Mouse (Mus musculus): Measurements from ENCODE around the gene Lctl. TPM values are rescaled to one million over a fixed set of nuclear protein-coding genes. Genes with fewer than 3 reads are reported as not detected.
"Not testable (repeated sequence)": the region's sequence is repeated elsewhere in the genome, so short reads cannot be mapped to it uniquely, and the experiment has no call there.

The Lctl gene
- polyA plus RNA-seq, 1 experiment, result not detected

- no peak for TF ChIP-seq TAL1 (IDR thresholded peaks at IDR 0.05; ENCODE audit: low read length)
- TF ChIP-seq GATA1 (IDR thresholded peaks at IDR 0.05; ENCODE audit: low read length), result no peak
- H3K4me3 ChIP-seq (replicated peaks), result no peak overlapping the region
- no peaks in the 10 kb centered on the region for H3K27me3 ChIP-seq (ENCODE audit: control insufficient read depth)
- no peaks in the 10 kb centered on the region for H3K9me3 ChIP-seq (ENCODE audit: control insufficient read depth, low read length)
- H3K4me1 ChIP-seq (ENCODE audit: control insufficient read depth), result peaks cover 4% of the 10 kb centered on the region; the same call in 1 of the 2 replicates
- H3K36me3 ChIP-seq (ENCODE audit: control insufficient read depth), result no peaks in the 10 kb centered on the region
These were observed 11.6 kb upstream of the Lctl start for GRCm38 (mm10) chr9:64105301-64105700.

DNA sequence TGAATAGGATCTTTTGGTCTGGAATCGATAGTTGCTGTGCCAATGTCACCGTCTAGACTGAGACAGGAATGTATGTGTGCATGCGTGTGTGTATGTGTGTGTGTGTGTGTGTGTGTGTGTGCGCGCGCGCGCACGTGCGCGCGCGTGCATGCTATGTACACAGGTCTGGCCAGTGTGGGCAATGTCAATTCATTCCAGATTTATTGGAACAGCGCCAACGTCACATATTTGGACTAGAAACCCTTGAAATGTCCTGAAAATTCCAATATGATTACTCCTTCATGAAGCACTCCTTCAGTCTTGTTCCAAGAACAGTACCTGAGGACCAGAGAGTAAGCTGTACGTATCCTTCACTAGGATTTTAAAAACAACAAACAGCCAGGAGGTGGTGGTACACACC, 6.4 kb upstream of the Lctl start:
- H3K4me3 ChIP-seq (replicated peaks), result no peak overlapping the region

GRCm38 (mm10) chr9:64114646-64115045, 2.3 kb upstream of the Lctl start:
- no peak for TF ChIP-seq TAL1 (IDR thresholded peaks at IDR 0.05; ENCODE audit: low read length)
- no peak for TF ChIP-seq GATA1 (IDR thresholded peaks at IDR 0.05; ENCODE audit: low read length)
- H3K36me3 ChIP-seq (ENCODE audit: control insufficient read depth), result no peaks in the 10 kb centered on the region

More for the DNA sequence above, 6.4 kb upstream of the Lctl start:
- TF ChIP-seq TAL1 (IDR thresholded peaks at IDR 0.05; ENCODE audit: low read length) (no peak), GATA1 (IDR thresholded peaks at IDR 0.05; ENCODE audit: low read length) (no peak)
- no peaks in the 10 kb centered on the region for H3K9me3 ChIP-seq (ENCODE audit: control insufficient read depth, low read length)
- H3K4me1 ChIP-seq (ENCODE audit: control insufficient read depth), result peaks cover 4% of the 10 kb centered on the region; the same call in 1 of the 2 replicates
- no peaks in the 10 kb centered on the region for H3K36me3 ChIP-seq (ENCODE audit: control insufficient read depth)
- H3K27me3 ChIP-seq (ENCODE audit: control insufficient read depth), result no peaks in the 10 kb centered on the region

DNA sequence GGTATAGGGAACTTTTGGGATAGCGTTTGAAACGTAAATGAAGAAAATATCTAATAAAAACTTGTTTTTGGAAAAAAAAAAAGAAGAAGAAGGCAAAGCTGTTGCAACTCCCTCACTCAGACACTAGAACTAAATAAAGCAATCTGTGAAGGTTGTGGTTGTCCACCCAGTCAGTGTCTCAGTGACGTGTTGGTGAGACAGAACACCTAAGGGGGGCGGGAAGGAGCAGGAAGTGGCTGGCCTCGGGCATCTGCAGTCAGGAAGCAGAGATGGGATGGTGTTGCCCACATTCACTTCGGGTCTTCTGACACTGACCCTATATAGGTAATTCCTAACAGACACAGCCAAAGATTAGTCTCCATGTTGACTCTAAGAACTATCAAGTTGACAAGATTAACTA, 1.2 kb upstream of the Lctl start:
- H3K9me3 ChIP-seq (ENCODE audit: control insufficient read depth, low read length), result no peaks in the 10 kb centered on the region
- no peaks in the 10 kb centered on the region for H3K36me3 ChIP-seq (ENCODE audit: control insufficient read depth)
- H3K4me1 ChIP-seq (ENCODE audit: control insufficient read depth), result peaks cover 7% of the 10 kb centered on the region
- H3K27me3 ChIP-seq (ENCODE audit: control insufficient read depth), result no peaks in the 10 kb centered on the region
- H3K4me3 ChIP-seq (replicated peaks), result no peak overlapping the region
- TF ChIP-seq GATA1 (IDR thresholded peaks at IDR 0.05; ENCODE audit: low read length), result no peak
- no peak for TF ChIP-seq TAL1 (IDR thresholded peaks at IDR 0.05; ENCODE audit: low read length)

More at GRCm38 (mm10) chr9:64114646-64115045, 2.3 kb upstream of the Lctl start:
- no peaks in the 10 kb centered on the region for H3K4me1 ChIP-seq (ENCODE audit: control insufficient read depth)
- no peak overlapping the region for H3K4me3 ChIP-seq (replicated peaks)
- H3K9me3 ChIP-seq (ENCODE audit: control insufficient read depth, low read length), result no peaks in the 10 kb centered on the region
- H3K27me3 ChIP-seq (ENCODE audit: control insufficient read depth), result no peaks in the 10 kb centered on the region

GRCm38 (mm10) chr9:64119898-64120297, 3.0 kb downstream of the Lctl start:
- H3K27me3 ChIP-seq (ENCODE audit: control insufficient read depth), result no peaks in the 10 kb centered on the region
- H3K4me1 ChIP-seq (ENCODE audit: control insufficient read depth), result peaks cover 11% of the 10 kb centered on the region
- TF ChIP-seq GATA1 (IDR thresholded peaks at IDR 0.05; ENCODE audit: low read length) (no peak), TAL1 (IDR thresholded peaks at IDR 0.05; ENCODE audit: low read length) (no peak)
- no peak overlapping the region for H3K4me3 ChIP-seq (replicated peaks)
- no peaks in the 10 kb centered on the region for H3K36me3 ChIP-seq (ENCODE audit: control insufficient read depth)
- no peaks in the 10 kb centered on the region for H3K9me3 ChIP-seq (ENCODE audit: control insufficient read depth, low read length)

DNA sequence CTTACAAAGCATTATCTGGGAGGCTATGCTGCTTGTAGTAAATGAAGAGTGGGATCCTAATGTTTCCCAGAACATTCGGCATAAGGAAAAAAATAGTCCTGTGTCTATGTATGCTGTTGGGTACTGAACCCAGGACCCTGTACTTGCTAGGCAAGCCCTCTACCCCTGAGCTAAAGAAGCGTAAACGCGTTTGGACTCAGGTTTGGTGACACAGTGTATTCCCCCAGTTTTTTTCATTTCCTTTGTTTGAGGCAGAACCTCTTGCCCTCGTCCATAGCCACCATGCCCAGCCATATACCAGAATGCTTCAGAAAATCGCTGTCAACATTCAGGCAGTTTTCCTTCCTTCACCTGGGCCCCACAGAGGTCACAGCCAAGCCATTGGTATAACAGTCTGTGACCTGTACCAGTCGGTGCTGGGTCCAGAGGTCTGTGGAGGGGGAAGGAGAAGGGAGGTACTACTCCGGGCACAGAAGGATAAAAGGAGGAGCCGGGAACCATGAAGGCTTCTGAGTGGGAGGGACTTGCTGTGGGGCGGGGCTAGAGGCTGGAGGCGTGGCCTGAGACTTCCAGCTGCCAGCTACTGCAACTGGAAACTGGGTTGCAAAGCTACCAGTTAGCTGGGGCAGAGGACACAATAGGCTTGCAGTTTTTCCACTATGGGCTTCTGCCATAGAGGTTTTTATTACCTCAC, 3.8 kb downstream of the Lctl start:
- TF ChIP-seq GATA1 (IDR thresholded peaks at IDR 0.05; ENCODE audit: low read length), result no peak
- TF ChIP-seq TAL1 (IDR thresholded peaks at IDR 0.05; ENCODE audit: low read length), result no peak
- H3K9me3 ChIP-seq (ENCODE audit: control insufficient read depth, low read length), result no peaks in the 10 kb centered on the region
- H3K4me1 ChIP-seq (ENCODE audit: control insufficient read depth), result peaks cover 11% of the 10 kb centered on the region
- no peaks in the 10 kb centered on the region for H3K27me3 ChIP-seq (ENCODE audit: control insufficient read depth)
- H3K4me3 ChIP-seq (replicated peaks), result no peak overlapping the region
- H3K36me3 ChIP-seq (ENCODE audit: control insufficient read depth), result no peaks in the 10 kb centered on the region

GRCm38 (mm10) chr9:64122601-64123000, 5.7 kb downstream of the Lctl start:
- H3K4me1 ChIP-seq (ENCODE audit: control insufficient read depth), result peaks cover 11% of the 10 kb centered on the region
- no peaks in the 10 kb centered on the region; the same call in 1 of the 2 replicates for H3K9me3 ChIP-seq (ENCODE audit: control insufficient read depth, low read length)
- no peaks in the 10 kb centered on the region; the same call in 1 of the 2 replicates for H3K27me3 ChIP-seq (ENCODE audit: control insufficient read depth)
- TF ChIP-seq GATA1 (IDR thresholded peaks at IDR 0.05; ENCODE audit: low read length) (no peak), TAL1 (IDR thresholded peaks at IDR 0.05; ENCODE audit: low read length) (no peak)
- H3K4me3 ChIP-seq (replicated peaks), result no peak overlapping the region
- H3K36me3 ChIP-seq (ENCODE audit: control insufficient read depth), result no peaks in the 10 kb centered on the region

GRCm38 (mm10) chr9:64124846-64125245, 7.9 kb downstream of the Lctl start:
- H3K27me3 ChIP-seq (ENCODE audit: control insufficient read depth); H3K4me3 ChIP-seq (replicated peaks); H3K36me3 ChIP-seq (ENCODE audit: control insufficient read depth); H3K9me3 ChIP-seq (ENCODE audit: control insufficient read depth, low read length): not testable (repeated sequence)
- peaks cover 11% of the 10 kb centered on the region for H3K4me1 ChIP-seq (ENCODE audit: control insufficient read depth)

DNA sequence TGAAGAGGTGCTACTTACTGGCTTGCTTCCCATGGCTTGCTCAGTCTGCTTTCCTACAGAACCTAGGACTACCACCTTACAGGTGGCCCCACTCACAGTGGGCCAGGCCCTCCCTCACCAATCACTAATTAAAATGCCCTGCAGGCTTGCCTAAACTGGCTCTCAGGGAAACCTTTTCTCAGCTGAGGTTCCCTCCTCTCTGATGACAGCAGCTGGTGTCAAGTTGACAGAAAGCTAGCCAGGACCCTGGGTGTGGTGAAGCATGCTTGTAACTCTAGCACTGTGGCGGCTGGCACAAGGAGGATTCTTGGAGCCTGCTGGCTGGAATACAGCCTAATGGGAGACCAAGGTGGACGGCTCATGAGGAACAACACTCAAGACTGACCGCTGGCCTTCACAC, 8.4 kb downstream of the Lctl start:
- no peak overlapping the region for H3K4me3 ChIP-seq (replicated peaks)
- no peak for TF ChIP-seq TAL1 (IDR thresholded peaks at IDR 0.05; ENCODE audit: low read length)
- TF ChIP-seq GATA1 (IDR thresholded peaks at IDR 0.05; ENCODE audit: low read length), result no peak
- peaks cover 8% of the 10 kb centered on the region for H3K4me1 ChIP-seq (ENCODE audit: control insufficient read depth)
- H3K27me3 ChIP-seq (ENCODE audit: control insufficient read depth), result no peaks in the 10 kb centered on the region; the same call in 1 of the 2 replicates
- no peaks in the 10 kb centered on the region for H3K36me3 ChIP-seq (ENCODE audit: control insufficient read depth)
- H3K9me3 ChIP-seq (ENCODE audit: control insufficient read depth, low read length), result no peaks in the 10 kb centered on the region; the same call in 1 of the 2 replicates

Measured in erythroblast, embryonic 14.5 days (primary cell).